Mouse (Mus musculus): ENCODE data around the gene Saxo1.

DNA sequence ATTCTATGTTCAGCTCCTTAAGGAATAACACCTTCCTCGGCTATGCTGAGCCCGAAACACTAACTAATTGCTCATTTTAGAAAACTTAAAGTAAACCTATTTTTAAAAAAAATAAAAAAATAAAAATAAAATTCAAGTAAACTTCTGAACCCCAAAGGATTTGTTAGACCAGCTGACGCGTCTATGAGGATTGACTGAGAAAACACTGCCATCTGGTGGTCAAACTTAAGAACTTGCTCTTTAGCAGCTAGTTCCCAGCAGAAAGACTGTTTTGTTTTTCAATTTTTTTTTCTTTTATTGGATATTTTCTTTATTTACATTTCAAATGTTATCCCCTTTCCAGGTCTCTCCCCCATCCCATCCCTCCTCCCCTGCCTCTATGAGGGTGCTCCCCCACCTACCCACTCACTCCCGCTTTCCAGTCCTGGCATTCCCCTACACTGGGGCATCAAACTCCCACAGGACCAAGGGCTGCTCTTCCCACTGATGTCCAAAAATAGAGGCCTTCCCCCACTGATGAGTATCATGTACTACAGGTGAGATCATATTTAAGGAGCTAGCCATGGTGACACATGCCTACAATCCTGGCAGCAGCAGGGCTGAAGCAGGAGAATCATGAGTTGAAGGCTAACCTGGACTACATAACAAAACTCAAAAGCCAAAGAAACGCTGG lies 3.0 kb downstream of the Saxo1 start:
- TF ChIP-seq CTCF (conservative IDR thresholded peaks at IDR 0.05 in 1 of 2, IDR thresholded peaks at IDR 0.05 in 1 of 2; ENCODE audit: low read depth in 2 of 2, low read length in 2 of 2) = peak; percentile 34 to 72; a peak in 3 of 4 replicates
- no peak for TF ChIP-seq POLR2A (IDR thresholded peaks at IDR 0.05; ENCODE audit: low read depth, low read length)
- no peak for TF ChIP-seq RCOR1 (conservative IDR thresholded peaks at IDR 0.05; ENCODE audit: low read depth, low read length)
- no peak for TF ChIP-seq MXI1 (IDR thresholded peaks at IDR 0.05; ENCODE audit: low read depth, low read length)
- TF ChIP-seq EP300 (IDR thresholded peaks at IDR 0.05; ENCODE audit: low read length) = no peak
- no peak for TF ChIP-seq ETS1 (conservative IDR thresholded peaks at IDR 0.05; ENCODE audit: low read depth, low read length)
- no peak for TF ChIP-seq NELFE (IDR thresholded peaks at IDR 0.05; ENCODE audit: low read depth, low read length)

Measured in CH12.LX (cell line).